Mouse (Mus musculus): ENCODE results near the gene Rcan1. TPM values are rescaled to one million over a fixed set of nuclear protein-coding genes. Genes with fewer than 3 reads are reported as not detected.
A peak's percentile ranks its signal among the peaks of the same experiment; 100 is the strongest.

Gene Rcan1
- polyA plus RNA-seq, 1 experiment from 2014 or later, result 28.0 TPM

DNA sequence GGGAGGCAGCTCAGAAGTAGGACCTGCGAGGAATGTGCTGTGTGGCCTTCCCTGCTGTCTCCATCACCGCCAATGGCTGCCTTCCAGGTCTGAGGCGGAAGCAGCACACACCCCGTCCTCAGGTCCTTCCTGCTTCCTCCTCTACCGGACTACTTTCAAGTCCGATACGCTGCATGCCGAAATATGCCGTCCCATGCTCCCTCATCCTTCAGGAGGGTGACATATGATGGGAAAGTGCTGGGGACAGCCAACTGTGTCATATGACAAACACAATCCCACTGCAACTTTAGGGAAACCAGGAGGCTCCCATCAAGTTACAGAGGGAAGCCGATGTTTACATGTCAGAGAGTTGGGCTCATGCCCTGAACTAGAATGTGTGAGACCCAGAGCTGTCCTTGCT lies 67.6 kb downstream of the Rcan1 start:
- H3K4me3 ChIP-seq, result no peak overlapping the region
- DNase-seq (ENCODE audit: low spot score), result no peak
- no peaks in the 10 kb centered on the region for H3K36me3 ChIP-seq
- peaks cover 50% of the 10 kb centered on the region for H3K4me1 ChIP-seq
- WGBS, result 79% methylated on average over 10 of the region's 10 CpGs
- peaks cover 31% of the 10 kb centered on the region for H3K27me3 ChIP-seq (ENCODE audit: low read depth, poor library complexity, severe bottlenecking)
- H3K9me3 ChIP-seq (replicated peaks), result no peaks in the 10 kb centered on the region
- no peak overlapping the region for H3K27ac ChIP-seq

GRCm38 (mm10) chr16:92402216-92402615 lies 68.5 kb downstream of the Rcan1 start:
- 30% methylated on average over 8 of the region's 8 CpGs for WGBS
- no peak for DNase-seq (ENCODE audit: low spot score)
- Histone ChIP-seq H3K27me3 (ENCODE audit: low read depth, poor library complexity, severe bottlenecking) (peaks cover 39% of the 10 kb centered on the region), H3K36me3 (no peaks in the 10 kb centered on the region), H3K4me1 (peaks cover 51% of the 10 kb centered on the region), H3K4me3 (no peak overlapping the region), H3K27ac (peak overlapping the region; percentile 57), H3K9me3 (replicated peaks) (no peaks in the 10 kb centered on the region)

- no peaks in the 10 kb centered on the region for H3K9me3 ChIP-seq (replicated peaks)
- peaks cover 9% of the 10 kb centered on the region for H3K36me3 ChIP-seq
- peaks cover 51% of the 10 kb centered on the region for H3K4me1 ChIP-seq
- no peak overlapping the region for H3K4me3 ChIP-seq
- 50% methylated on average over 10 of the region's 10 CpGs for WGBS
- H3K27me3 ChIP-seq (ENCODE audit: low read depth, poor library complexity, severe bottlenecking), result peaks cover 44% of the 10 kb centered on the region
- peak overlapping the region; percentile 57; the same call in 1 of the 2 replicates for H3K27ac ChIP-seq
- DNase-seq (ENCODE audit: low spot score), result no peak
Measured at GRCm38 (mm10) chr16:92401206-92401605, 69.5 kb downstream of the Rcan1 start.

DNA sequence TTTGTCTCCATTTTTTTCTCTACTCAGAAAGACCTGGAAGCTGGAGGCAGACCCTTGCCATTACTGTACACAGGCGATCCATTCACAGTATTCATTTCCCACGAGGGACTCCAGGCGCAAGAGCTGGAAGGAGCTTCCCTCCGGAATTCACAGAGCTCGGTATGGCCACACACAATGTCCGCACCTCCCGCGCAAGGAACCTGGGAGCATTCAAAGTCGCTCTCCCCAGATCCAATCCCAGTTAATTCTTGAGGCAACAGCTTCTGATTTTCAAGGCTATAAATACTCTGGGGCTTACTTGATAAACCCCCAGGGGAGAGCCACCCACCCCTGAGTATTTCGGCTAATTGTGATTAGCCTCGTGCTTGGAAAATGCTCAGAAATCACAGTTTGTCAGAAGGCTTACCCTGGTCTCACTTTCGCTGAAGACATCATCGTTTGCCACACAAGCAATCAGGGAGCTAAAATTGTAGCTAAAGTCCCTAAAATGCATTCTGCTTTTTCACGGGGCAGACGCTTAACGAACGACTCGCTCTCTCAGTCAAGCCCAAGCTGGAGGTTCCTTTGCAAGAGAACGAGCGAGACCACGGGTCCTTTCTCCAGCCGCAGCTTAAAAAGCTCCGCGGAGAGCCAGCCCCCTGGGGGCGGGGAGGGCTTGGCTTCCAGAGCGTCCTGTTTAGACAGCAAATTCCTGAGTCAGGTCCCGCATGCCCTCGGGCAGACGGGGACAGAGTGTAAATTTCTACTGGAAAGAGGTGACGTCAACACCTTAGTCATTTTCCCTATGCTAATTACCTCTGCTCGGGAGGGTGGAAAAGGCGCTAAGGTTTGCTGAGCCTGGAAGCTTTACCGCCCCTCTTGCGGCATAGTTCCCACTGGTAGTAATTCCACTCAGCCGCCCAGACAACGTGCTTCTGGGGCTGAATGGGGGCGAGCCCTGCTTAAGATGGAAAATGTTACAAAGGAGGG lies 70.9 kb downstream of the Rcan1 start:
- H3K4me1 ChIP-seq, result peaks cover 54% of the 10 kb centered on the region
- peaks cover 23% of the 10 kb centered on the region for H3K36me3 ChIP-seq
- under 1% methylated on average over 37 of the region's 37 CpGs for WGBS
- H3K4me3 ChIP-seq, result peak overlapping the region; percentile 50
- peak overlapping the region; percentile 74 for H3K27ac ChIP-seq
- peaks cover 44% of the 10 kb centered on the region for H3K27me3 ChIP-seq (ENCODE audit: low read depth, poor library complexity, severe bottlenecking)
- no peaks in the 10 kb centered on the region for H3K9me3 ChIP-seq (replicated peaks)
- DNase-seq (ENCODE audit: low spot score), result peak; percentile 85

GRCm38 (mm10) chr16:92398574-92399118 lies 72.0 kb downstream of the Rcan1 start:
- Histone ChIP-seq H3K4me3 (no peak overlapping the region), H3K4me1 (peaks cover 54% of the 10 kb centered on the region), H3K27me3 (ENCODE audit: low read depth, poor library complexity, severe bottlenecking) (peaks cover 44% of the 10 kb centered on the region), H3K27ac (no peak overlapping the region), H3K9me3 (replicated peaks) (no peaks in the 10 kb centered on the region), H3K36me3 (peaks cover 34% of the 10 kb centered on the region)
- no peak for DNase-seq (ENCODE audit: low spot score)
- 66% methylated on average over 6 of the region's 6 CpGs for WGBS

- Histone ChIP-seq H3K27me3 (ENCODE audit: low read depth, poor library complexity, severe bottlenecking) (peaks cover 44% of the 10 kb centered on the region), H3K4me1 (peaks cover 53% of the 10 kb centered on the region), H3K9me3 (replicated peaks) (no peaks in the 10 kb centered on the region), H3K36me3 (peaks cover 40% of the 10 kb centered on the region), H3K27ac (no peak overlapping the region), H3K4me3 (no peak overlapping the region)
- DNase-seq (ENCODE audit: low spot score), result no peak
- 76% methylated on average over 10 of the region's 10 CpGs for WGBS
Measured at GRCm38 (mm10) chr16:92397745-92398573, 72.7 kb downstream of the Rcan1 start.

- Histone ChIP-seq H3K4me1 (peaks cover 11% of the 10 kb centered on the region), H3K27me3 (ENCODE audit: low read depth, poor library complexity, severe bottlenecking) (peaks cover 20% of the 10 kb centered on the region), H3K4me3 (no peak overlapping the region), H3K36me3 (peaks cover 57% of the 10 kb centered on the region), H3K9me3 (replicated peaks) (no peaks in the 10 kb centered on the region), H3K27ac (no peak overlapping the region)
- WGBS, result 93% methylated on average over 3 of the region's 3 CpGs
- no peak for DNase-seq (ENCODE audit: low spot score)
Measured at GRCm38 (mm10) chr16:92393732-92394131, 76.9 kb downstream of the Rcan1 start.

DNA sequence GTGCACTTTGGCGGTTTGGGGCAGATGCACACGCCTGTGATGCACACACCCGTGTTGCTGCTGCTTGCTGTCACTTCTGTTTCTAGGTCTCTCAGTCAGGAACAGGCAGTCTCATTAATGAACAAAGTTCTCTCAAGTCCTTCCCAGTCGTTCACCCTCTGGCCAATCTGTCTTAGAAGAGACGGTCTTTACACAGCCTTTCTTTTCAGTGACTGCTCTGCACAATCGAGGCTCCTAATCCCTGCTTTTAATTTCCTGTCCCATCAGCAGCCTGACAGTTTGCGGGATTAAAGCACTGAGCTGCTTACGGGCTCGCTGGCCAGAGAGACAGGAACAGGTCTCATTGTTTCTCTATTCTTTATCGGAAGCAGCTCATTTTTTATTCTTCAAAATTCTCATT lies 83.0 kb downstream of the Rcan1 start:
- DNase-seq (ENCODE audit: low spot score), result no peak
- H3K4me1 ChIP-seq, result peaks cover 2% of the 10 kb centered on the region; the same call in 1 of the 2 replicates
- no peaks in the 10 kb centered on the region for H3K9me3 ChIP-seq (replicated peaks)
- H3K4me3 ChIP-seq, result no peak overlapping the region
- H3K27ac ChIP-seq, result no peak overlapping the region
- whole genome bisulfite sequencing, result 72% methylated on average over 10 of the region's 10 CpGs
- H3K36me3 ChIP-seq, result peaks cover 14% of the 10 kb centered on the region
- H3K27me3 ChIP-seq (ENCODE audit: low read depth, poor library complexity, severe bottlenecking), result no peaks in the 10 kb centered on the region

- Histone ChIP-seq H3K9me3 (replicated peaks) (no peaks in the 10 kb centered on the region), H3K4me3 (no peak overlapping the region), H3K27me3 (ENCODE audit: low read depth, poor library complexity, severe bottlenecking) (no peaks in the 10 kb centered on the region), H3K27ac (no peak overlapping the region), H3K36me3 (no peaks in the 10 kb centered on the region), H3K4me1 (peaks cover 2% of the 10 kb centered on the region; the same call in 1 of the 2 replicates)
- DNase-seq (ENCODE audit: low spot score), result peak; percentile 82
- 3% methylated on average over 2 of the region's 2 CpGs for WGBS
Measured at GRCm38 (mm10) chr16:92385062-92385461, 85.6 kb downstream of the Rcan1 start.

DNA sequence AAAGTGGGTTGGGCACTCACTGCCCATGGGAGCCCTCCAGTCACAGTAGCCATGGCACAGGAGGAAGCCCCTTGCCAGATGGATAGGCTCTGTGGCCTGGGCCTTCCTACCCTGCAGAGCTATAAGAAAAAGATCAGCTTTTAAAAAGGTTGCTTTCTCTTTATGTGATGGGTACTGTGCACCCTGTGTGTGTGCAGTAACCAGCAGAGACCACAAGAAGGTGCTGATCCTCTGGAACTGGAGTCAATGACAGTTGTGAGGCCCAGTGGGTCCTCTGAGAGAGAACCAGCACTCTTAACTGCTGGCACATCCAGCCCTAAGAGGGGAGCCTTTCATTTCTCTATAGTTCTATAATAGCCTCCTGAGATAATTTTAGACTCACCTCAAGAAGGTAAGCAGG lies 87.3 kb downstream of the Rcan1 start:
- Histone ChIP-seq H3K36me3 (no peaks in the 10 kb centered on the region), H3K4me1 (peaks cover 2% of the 10 kb centered on the region; the same call in 1 of the 2 replicates), H3K27ac (no peak overlapping the region), H3K4me3 (no peak overlapping the region), H3K9me3 (replicated peaks) (no peaks in the 10 kb centered on the region), H3K27me3 (ENCODE audit: low read depth, poor library complexity, severe bottlenecking) (no peaks in the 10 kb centered on the region)
- no peak for DNase-seq (ENCODE audit: low spot score)

GRCm38 (mm10) chr16:92382508-92382907 lies 88.2 kb downstream of the Rcan1 start:
- peaks cover 2% of the 10 kb centered on the region; the same call in 1 of the 2 replicates for H3K4me1 ChIP-seq
- no peak for DNase-seq (ENCODE audit: low spot score)
- no peak overlapping the region for H3K4me3 ChIP-seq
- 82% methylated on average over 6 of the region's 6 CpGs for WGBS
- H3K36me3 ChIP-seq, result no peaks in the 10 kb centered on the region
- H3K9me3 ChIP-seq (replicated peaks), result no peaks in the 10 kb centered on the region
- no peak overlapping the region for H3K27ac ChIP-seq
- no peaks in the 10 kb centered on the region for H3K27me3 ChIP-seq (ENCODE audit: low read depth, poor library complexity, severe bottlenecking)

GRCm38 (mm10) chr16:92381092-92381491 lies 89.6 kb downstream of the Rcan1 start:
- Histone ChIP-seq H3K36me3 (no peaks in the 10 kb centered on the region), H3K4me1 (peaks cover 2% of the 10 kb centered on the region; the same call in 1 of the 2 replicates), H3K4me3 (no peak overlapping the region), H3K27me3 (ENCODE audit: low read depth, poor library complexity, severe bottlenecking) (no peaks in the 10 kb centered on the region), H3K9me3 (replicated peaks) (no peaks in the 10 kb centered on the region), H3K27ac (no peak overlapping the region)
- 66% methylated on average over 6 of the region's 6 CpGs for WGBS
- DNase-seq (ENCODE audit: low spot score), result no peak

Measured in limb, embryonic 10.5 days (tissue).